Mouse (Mus musculus) lung, adult 18-20 months (tissue): ENCODE measurements around the gene Olig1.

Source experiments
- DNase-seq, 2 experiments: peaks; one replicate each; pipeline ENCODE4 v3.0.0; 2022; ENCODE audit warnings: mixed read lengths in 2 of 2

Olig1 gene

DNA sequence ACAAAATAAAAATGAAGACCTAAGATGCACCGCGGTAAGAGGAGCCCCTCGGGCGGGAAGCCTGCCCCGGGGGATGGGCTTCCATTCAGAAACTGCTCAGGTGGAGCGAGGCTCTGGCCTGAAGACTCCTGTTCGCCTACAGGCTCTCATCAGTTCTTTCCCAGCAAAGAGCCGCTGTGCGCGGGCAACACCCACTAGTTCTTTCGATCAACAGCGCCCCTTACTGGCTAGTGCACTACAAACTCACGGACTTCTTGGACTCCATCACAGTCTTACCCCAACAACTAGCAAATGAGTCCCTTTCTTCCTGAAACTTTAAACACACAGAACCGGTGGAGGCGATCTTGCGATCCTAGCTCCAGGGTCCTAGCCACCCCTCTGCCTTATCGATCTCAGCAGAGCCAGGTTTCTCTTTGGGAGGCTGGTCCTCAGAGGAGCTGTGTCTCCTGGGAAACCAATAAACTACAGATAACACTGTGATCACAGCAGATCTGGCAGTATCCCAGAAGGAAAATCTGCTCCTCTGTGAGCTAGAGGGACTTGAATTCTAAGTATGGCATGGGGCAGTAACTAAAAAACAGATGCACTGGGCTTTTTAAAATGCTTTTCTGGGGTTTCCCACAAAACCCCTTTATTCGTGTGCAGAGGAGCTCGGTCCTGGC, 44.7 kb downstream of the Olig1 start:
- peak; percentile 49 to 62 for DNase-seq

DNA sequence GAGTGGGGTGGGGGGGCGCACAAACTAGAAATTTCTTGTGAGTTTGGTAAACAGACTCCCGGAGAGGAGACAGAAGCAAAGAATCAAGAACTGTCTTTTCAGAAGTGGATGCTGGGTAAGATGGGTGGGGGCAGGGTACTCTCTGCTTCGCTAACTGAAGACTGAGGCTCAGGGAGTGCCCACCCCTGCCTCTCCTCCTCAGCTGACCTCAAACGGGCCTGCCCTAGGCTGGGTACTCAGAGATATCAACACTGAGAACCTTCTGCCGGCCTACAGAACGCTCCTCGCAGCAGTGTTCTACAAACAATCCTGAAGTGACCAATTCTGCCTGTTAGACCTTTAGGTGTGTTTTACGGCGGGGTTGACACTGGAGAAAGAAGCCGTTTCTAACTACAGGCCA, 50.6 kb downstream of the Olig1 start:
- no peak for DNase-seq

DNA sequence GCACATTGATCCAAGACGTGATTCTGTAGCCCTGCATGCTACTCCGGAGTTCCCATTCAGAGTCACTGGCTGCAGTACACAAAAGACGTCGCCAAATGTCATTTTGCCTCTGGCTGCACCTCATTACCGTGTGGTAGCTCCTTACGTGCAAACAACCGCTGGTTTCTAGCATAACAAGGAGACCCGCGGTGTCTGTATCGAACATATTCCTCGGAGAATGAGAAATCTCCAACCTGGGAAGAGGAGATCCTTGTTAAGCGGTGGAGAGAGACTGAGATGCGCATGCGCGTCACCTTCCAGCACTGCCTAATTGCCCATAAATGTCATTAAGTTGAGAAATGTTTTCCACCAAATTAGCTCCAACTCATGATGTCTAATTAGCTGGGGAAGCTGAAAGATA, 51.0 kb downstream of the Olig1 start:
- no peak for DNase-seq
